Mouse (Mus musculus): ENCODE measurements around the gene Samd15. TPM values are rescaled to one million over a fixed set of nuclear protein-coding genes. Genes with fewer than 3 reads are reported as not detected.
"Not testable (repeated sequence)": the region's sequence is repeated elsewhere in the genome, so short reads cannot be mapped to it uniquely, and the experiment has no call there.

The Samd15 gene
- total RNA-seq (2021) = not detected
- long read RNA-seq, experiment 1 = 0 reads
- long read RNA-seq, experiment 2, partial matches to known transcripts = 0 of 2 reads
- long read RNA-seq, experiment 2, other reads (novel, unspliced or antisense) = 0 of 2 reads

GRCm38 (mm10) chr12:87199206-87199972 lies at the start of gene Samd15:
Gene Samd15, plus strand, starts transcription at chr12:87199723.
- intact Hi-C loops (cut with DNase I) = no loop called here
- DNase-seq = peak; percentile 39
- no peak for TF ChIP-seq CTCF (IDR thresholded peaks at IDR 0.05)
- peak within 1 kb of the TSS; percentile 86 for H3K27ac ChIP-seq
- H3K4me3 ChIP-seq = peak within 1 kb of the TSS; percentile 98

- H3K27ac ChIP-seq; DNase-seq; intact Hi-C loops (cut with DNase I); H3K4me3 ChIP-seq: not testable (repeated sequence)
Measured at GRCm38 (mm10) chr12:87154448-87154847, 45.1 kb upstream of the Samd15 start.

- DNase-seq = no peak
- no peak overlapping the region for H3K27ac ChIP-seq
- TF ChIP-seq CTCF (IDR thresholded peaks at IDR 0.05) = no peak
- intact Hi-C loops (cut with DNase I) = no loop called here
- no peak overlapping the region for H3K4me3 ChIP-seq
Measured at GRCm38 (mm10) chr12:87157361-87157760, 42.2 kb upstream of the Samd15 start.

GRCm38 (mm10) chr12:87158099-87158498 lies 41.4 kb upstream of the Samd15 start:
- H3K4me3 ChIP-seq = no peak overlapping the region
- H3K27ac ChIP-seq = no peak overlapping the region
- intact Hi-C loops (cut with DNase I) = no loop called here
- DNase-seq = no peak
- no peak for TF ChIP-seq CTCF (IDR thresholded peaks at IDR 0.05)

GRCm38 (mm10) chr12:87160310-87160709 lies 39.2 kb upstream of the Samd15 start:
- intact Hi-C loops (cut with DNase I) = no loop called here
- Histone ChIP-seq H3K4me3 (no peak overlapping the region), H3K27ac (no peak overlapping the region)
- TF ChIP-seq CTCF (IDR thresholded peaks at IDR 0.05) = no peak
- no peak for DNase-seq

GRCm38 (mm10) chr12:87160815-87161214 lies 38.7 kb upstream of the Samd15 start:
- no peak for TF ChIP-seq CTCF (IDR thresholded peaks at IDR 0.05)
- H3K4me3 ChIP-seq = no peak overlapping the region
- no peak for DNase-seq
- intact Hi-C loops (cut with DNase I) = no loop called here
- H3K27ac ChIP-seq = no peak overlapping the region

GRCm38 (mm10) chr12:87175194-87175946 lies 24.2 kb upstream of the Samd15 start:
- H3K27ac ChIP-seq = no peak overlapping the region
- DNase-seq = no peak
- H3K4me3 ChIP-seq = no peak overlapping the region
- intact Hi-C loops (cut with DNase I) = no loop called here
- no peak for TF ChIP-seq CTCF (IDR thresholded peaks at IDR 0.05)

GRCm38 (mm10) chr12:87177631-87178030 lies 21.9 kb upstream of the Samd15 start:
- Histone ChIP-seq H3K27ac (no peak overlapping the region), H3K4me3 (no peak overlapping the region)
- intact Hi-C loops (cut with DNase I) = no loop called here
- no peak for DNase-seq
- TF ChIP-seq CTCF (IDR thresholded peaks at IDR 0.05) = no peak

GRCm38 (mm10) chr12:87193008-87193407 lies 6.5 kb upstream of the Samd15 start:
- DNase-seq = no peak

GRCm38 (mm10) chr12:87195069-87195468 lies 4.5 kb upstream of the Samd15 start:
- intact Hi-C loops (cut with DNase I) = no loop called here
- H3K4me3 ChIP-seq = no peak overlapping the region
- DNase-seq = no peak
- no peak for TF ChIP-seq CTCF (IDR thresholded peaks at IDR 0.05)
- H3K27ac ChIP-seq = no peak overlapping the region

More at GRCm38 (mm10) chr12:87193008-87193407, 6.5 kb upstream of the Samd15 start:
- Histone ChIP-seq H3K4me3 (no peak overlapping the region), H3K27ac (no peak overlapping the region)
- intact Hi-C loops (cut with DNase I) = no loop called here
- TF ChIP-seq CTCF (IDR thresholded peaks at IDR 0.05) = no peak

- Histone ChIP-seq H3K4me3 (no peak overlapping the region), H3K27ac (no peak overlapping the region)
- DNase-seq = no peak
- no peak for TF ChIP-seq CTCF (IDR thresholded peaks at IDR 0.05)
- intact Hi-C loops (cut with DNase I) = no loop called here
Measured at GRCm38 (mm10) chr12:87196310-87196709, 3.2 kb upstream of the Samd15 start.

- Histone ChIP-seq H3K4me3 (peak overlapping the region; percentile 98), H3K27ac (peak overlapping the region; percentile 86; the same call in 1 of the 2 replicates)
- TF ChIP-seq CTCF (IDR thresholded peaks at IDR 0.05) = no peak
- intact Hi-C loops (cut with DNase I) = no loop called here
- DNase-seq = no peak
Measured at GRCm38 (mm10) chr12:87198792-87199191, 731 bp upstream of the Samd15 start.

- peak; percentile 87 for DNase-seq
- Histone ChIP-seq H3K4me3 (peak within 1 kb of the TSS; percentile 98), H3K27ac (peak within 1 kb of the TSS; percentile 86)
- intact Hi-C loops (cut with DNase I) = no loop called here
- TF ChIP-seq CTCF (IDR thresholded peaks at IDR 0.05) = no peak
Measured at GRCm38 (mm10) chr12:87199973-87200586, 557 bp downstream of the Samd15 start, which contains the start of gene Tmed8. Gene Tmed8, minus strand, starts transcription at chr12:87200454.
